Mouse (Mus musculus): Measurements from ENCODE around the gene Tmem160. TPM values are rescaled to one million over a fixed set of nuclear protein-coding genes. Genes with fewer than 3 reads are reported as not detected.

Tmem160 gene
- 37.5 and 38.7 TPM in 2 replicates for polyA plus RNA-seq (2015; fragmentation: Nextera tagmentation; extraction: Ambion mirVana)

DNA sequence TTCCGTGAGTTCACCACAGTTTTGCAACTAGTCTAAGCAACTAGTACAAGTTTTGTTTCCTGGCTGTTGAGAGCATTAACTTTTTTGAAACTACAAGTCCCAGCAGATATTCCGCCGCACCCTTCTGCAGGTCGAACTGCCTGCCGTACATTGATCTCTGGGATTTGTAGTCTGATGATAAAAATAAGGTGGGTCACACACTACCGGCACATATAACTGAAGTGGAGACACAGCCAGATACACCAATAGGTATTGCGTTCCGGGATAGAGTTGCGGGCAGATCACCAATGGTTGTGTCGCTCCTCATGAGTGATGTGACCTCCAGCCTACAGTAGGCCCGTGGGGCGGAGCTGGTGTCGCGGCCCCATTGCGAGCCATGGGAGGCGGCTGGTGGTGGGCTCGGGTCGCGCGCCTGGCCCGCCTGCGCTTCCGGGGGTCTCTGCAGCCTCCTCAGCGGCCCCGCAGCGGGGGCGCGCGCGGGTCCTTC is at the start of gene Tmem160:
TSS of gene Tmem160 (plus strand) at position 193 of the 487 bp plus-strand sequence.

DNA sequence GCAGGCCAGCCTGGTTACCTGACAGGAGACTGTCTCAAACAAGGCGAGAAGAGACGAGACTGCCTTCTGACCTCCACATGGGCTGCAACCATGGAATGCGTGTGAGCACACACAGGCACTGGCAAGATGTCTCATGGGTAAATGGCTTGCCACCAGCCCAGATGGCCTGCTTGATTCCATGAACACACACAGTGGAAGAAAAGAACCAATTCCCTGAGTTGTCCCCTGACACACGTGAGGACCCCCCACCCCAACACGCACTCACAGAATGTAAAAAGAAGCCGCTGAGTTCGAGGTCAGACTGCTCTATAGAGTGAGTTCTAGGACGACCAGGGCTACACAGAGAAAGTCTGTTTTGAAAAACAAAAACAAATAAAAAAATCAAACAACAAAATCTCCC is 25.0 kb downstream of the Tmem160 start, which contains the start of gene Npas1:
TSS of gene Npas1 (minus strand) at position 101 of the 400 bp plus-strand sequence.

Other genes starting within 250 kb of the Tmem160 start
- 5.0 and 5.1 TPM in 2 replicates for gene Dhx34, start 230.7 kb upstream of the Tmem160 start, polyA plus RNA-seq (2015; fragmentation: Nextera tagmentation; extraction: Ambion mirVana)
- gene C5ar2, start 208.6 kb upstream of the Tmem160 start, polyA plus RNA-seq (2015; fragmentation: Nextera tagmentation; extraction: Ambion mirVana) = 0.13 and 0.17 TPM in 2 replicates
- gene C5ar1, start 193.2 kb upstream of the Tmem160 start, polyA plus RNA-seq (2015; fragmentation: Nextera tagmentation; extraction: Ambion mirVana) = 4.4 and 6.7 TPM in 2 replicates
- gene Inafm1, start 179.2 kb upstream of the Tmem160 start, polyA plus RNA-seq (2015; fragmentation: Nextera tagmentation; extraction: Ambion mirVana) = 8.9 and 11.3 TPM in 2 replicates
- gene Ccdc9, start 166.0 kb upstream of the Tmem160 start, polyA plus RNA-seq (2015; fragmentation: Nextera tagmentation; extraction: Ambion mirVana) = 7.5 and 10.2 TPM in 2 replicates
- gene Bbc3, start 144.4 kb upstream of the Tmem160 start, polyA plus RNA-seq (2015; fragmentation: Nextera tagmentation; extraction: Ambion mirVana) = 4.0 and 8.4 TPM in 2 replicates
- gene Sae1, start 65.0 kb upstream of the Tmem160 start, polyA plus RNA-seq (2015; fragmentation: Nextera tagmentation; extraction: Ambion mirVana) = 73.8 and 87.4 TPM in 2 replicates
- 5.2 and 6.1 TPM in 2 replicates for gene Zc3h4, start 51.9 kb upstream of the Tmem160 start, polyA plus RNA-seq (2015; fragmentation: Nextera tagmentation; extraction: Ambion mirVana)
- not detected in 2 replicates for gene Npas1, start 24.9 kb downstream of the Tmem160 start, polyA plus RNA-seq (2015; fragmentation: Nextera tagmentation; extraction: Ambion mirVana)
- gene Arhgap35, start 162.2 kb downstream of the Tmem160 start, polyA plus RNA-seq (2015; fragmentation: Nextera tagmentation; extraction: Ambion mirVana) = 5.1 and 5.7 TPM in 2 replicates
- 0.15 TPM in 1 of 2 replicates, not detected in the other for gene Ceacam15, start 222.9 kb downstream of the Tmem160 start, polyA plus RNA-seq (2015; fragmentation: Nextera tagmentation; extraction: Ambion mirVana)

Data from skeletal muscle tissue, postnatal 0 days (tissue).